Mouse (Mus musculus) common myeloid progenitor, adult 5-6 weeks (primary cell): ENCODE measurements at regions not wholly inside any gene's neighbourhood (a gene's known extent, or its start where the extent isn't known, plus 50 kb on each side); places are given as distances from the start of the nearest gene placed in this dataset.

ENCODE experiments used
- ATAC-seq: replicated peaks from 2 replicates; pipeline ENCODE4 v1.8.0; 2016; ENCODE audit warnings: low read depth, mild to moderate bottlenecking, moderate TSS enrichment, inconsistent platforms; ENCODE audit not compliant: poor library complexity, severe bottlenecking

- ATAC-seq = no peak
Observed at GRCm38 (mm10) chr1:155472112-155472955, 55.1 kb upstream of the Xpr1 start.

- no peak for ATAC-seq
Observed at GRCm38 (mm10) chr1:155472956-155473646, 55.9 kb upstream of the Xpr1 start.

GRCm38 (mm10) chr1:155474973-155475372, 57.8 kb upstream of the Xpr1 start:
- ATAC-seq = peak; percentile 42; the same call in 1 of the 2 replicates

GRCm38 (mm10) chr1:155476237-155476636, 59.0 kb upstream of the Xpr1 start:
- ATAC-seq = peak; percentile 98

- ATAC-seq = no peak
Observed at GRCm38 (mm10) chr1:155482148-155482547, 64.9 kb upstream of the Xpr1 start.

- ATAC-seq = no peak
Observed at GRCm38 (mm10) chr1:155482760-155483159, 65.5 kb upstream of the Xpr1 start.

GRCm38 (mm10) chr1:155483693-155484092, 66.5 kb upstream of the Xpr1 start:
- ATAC-seq = peak; percentile 85

GRCm38 (mm10) chr1:155487796-155488195, 70.1 kb upstream of the Acbd6 start:
- no peak for ATAC-seq

- ATAC-seq = no peak
Observed at GRCm38 (mm10) chr1:155488966-155489661, 68.8 kb upstream of the Acbd6 start.

- no peak for ATAC-seq
Observed at GRCm38 (mm10) chr1:155490131-155490530, 67.8 kb upstream of the Acbd6 start.

- ATAC-seq = peak; percentile 29; the same call in 1 of the 2 replicates
Observed at GRCm38 (mm10) chr1:155491205-155492026, 66.5 kb upstream of the Acbd6 start.

GRCm38 (mm10) chr1:155493333-155493732, 64.6 kb upstream of the Acbd6 start:
- no peak for ATAC-seq

GRCm38 (mm10) chr1:155493799-155494198, 64.1 kb upstream of the Acbd6 start:
- ATAC-seq = no peak

GRCm38 (mm10) chr1:155494347-155494746, 63.6 kb upstream of the Acbd6 start:
- ATAC-seq = no peak

- no peak for ATAC-seq
Observed at GRCm38 (mm10) chr1:155499735-155500134, 58.2 kb upstream of the Acbd6 start.

- ATAC-seq = no peak
Observed at GRCm38 (mm10) chr1:155502867-155503266, 55.1 kb upstream of the Acbd6 start.

- ATAC-seq = no peak
Observed at GRCm38 (mm10) chr1:155504581-155505328, 53.2 kb upstream of the Acbd6 start.

- ATAC-seq = peak; percentile 60; the same call in 1 of the 2 replicates
Observed at GRCm38 (mm10) chr1:155505361-155506077, 52.4 kb upstream of the Acbd6 start.
